Mouse (Mus musculus) cortical plate, adult 2 months (tissue): ENCODE measurements around the gene Chil1. TPM values are rescaled to one million over a fixed set of nuclear protein-coding genes. Genes with fewer than 3 reads are reported as not detected.

Experiments used
- H3K27ac ChIP-seq: fragments of 200-500 bp; 2 replicates; pipeline ENCODE4 v1.5.1; 2012; ENCODE audit warnings: low read length, control low read depth, inconsistent platforms; ENCODE audit not compliant: insufficient read depth
- H3K4me1 ChIP-seq: fragments of 200-500 bp; 2 replicates; pipeline ENCODE4 v1.6.1; 2011; ENCODE audit warnings: low read length; ENCODE audit not compliant: control insufficient read depth, insufficient read depth
- H3K4me3 ChIP-seq: fragments of 200-500 bp; 2 replicates; pipeline ENCODE4 v1.5.1; 2011; ENCODE audit warnings: mild to moderate bottlenecking, low read length, control low read depth; ENCODE audit not compliant: insufficient read depth
- CTCF ChIP-seq: fragments of 200-500 bp; IDR thresholded peaks from 2 replicates; pipeline ENCODE4 v1.5.1; 2011; ENCODE audit warnings: mild to moderate bottlenecking, control low read depth, low read length; ENCODE audit not compliant: insufficient read depth; ENCODE audit errors: extremely low read depth
- POLR2A ChIP-seq: fragments of 200-500 bp; IDR thresholded peaks from 2 replicates; pipeline ENCODE4 v1.6.1; 2011; ENCODE audit warnings: mild to moderate bottlenecking, low read length, control low read depth; ENCODE audit not compliant: insufficient read depth; ENCODE audit errors: extremely low read depth
- polyA plus RNA-seq: library from polyadenylated mRNA; depleted of rRNA; stranded (reverse); fragments of >200 nt; gene quantifications from 2 replicates; pipeline ENCODE4 v1.2.3, GENCODE M21; 2012

Chil1 gene
- polyA plus RNA-seq, 1 experiment, result 18.1 TPM

GRCm38 (mm10) chr1:134200481-134200880 lies 18.5 kb downstream of the Chil1 start:
- peak overlapping the region; percentile 30; the same call in 1 of the 2 replicates for H3K27ac ChIP-seq
- no peak for TF ChIP-seq POLR2A
- no peak for TF ChIP-seq CTCF
- H3K4me1 ChIP-seq, result peaks cover 21% of the 10 kb centered on the region
- no peak overlapping the region for H3K4me3 ChIP-seq

- Histone ChIP-seq H3K4me1 (peaks cover 21% of the 10 kb centered on the region), H3K27ac (peak overlapping the region; percentile 30), H3K4me3 (no peak overlapping the region)
- TF ChIP-seq POLR2A, result no peak
- no peak for TF ChIP-seq CTCF
These were observed 19.2 kb downstream of the Chil1 start for GRCm38 (mm10) chr1:134200998-134201686.

DNA sequence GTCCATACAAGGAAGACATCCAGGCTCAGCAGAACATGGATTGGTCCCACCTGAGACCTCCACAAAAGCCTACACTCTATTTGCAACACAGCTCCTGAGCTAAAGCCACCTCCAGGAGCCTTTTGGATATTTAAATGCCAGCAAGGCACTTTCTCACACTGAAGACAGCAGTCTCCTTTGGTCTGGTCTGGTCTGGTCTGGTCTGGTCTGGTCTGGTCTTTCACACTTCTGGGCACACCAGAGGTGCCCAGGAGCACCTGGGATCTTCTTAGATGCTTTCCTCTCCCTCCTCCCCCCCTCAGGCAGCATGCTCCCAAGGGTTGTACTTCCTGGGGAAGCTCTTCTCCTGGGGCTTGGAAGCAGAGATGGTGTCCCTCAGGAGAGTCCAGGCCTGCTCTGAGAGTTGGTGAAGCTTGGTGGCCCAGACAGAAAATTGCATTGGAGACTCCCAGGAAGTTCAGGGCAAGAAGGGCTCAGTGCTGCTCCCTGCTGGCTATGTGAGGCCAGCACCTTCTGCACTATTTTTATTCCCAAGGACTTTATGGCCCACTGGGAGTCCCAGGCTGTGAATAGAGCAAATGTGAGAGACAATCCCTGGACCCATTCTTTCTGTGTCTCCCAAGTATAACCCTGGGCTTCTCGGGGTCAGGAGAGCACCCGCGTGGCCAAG lies 19.9 kb downstream of the Chil1 start:
- TF ChIP-seq CTCF, result peak; percentile 63
- TF ChIP-seq POLR2A, result no peak
- no peak overlapping the region for H3K27ac ChIP-seq
- H3K4me3 ChIP-seq, result no peak overlapping the region
- peaks cover 21% of the 10 kb centered on the region for H3K4me1 ChIP-seq

DNA sequence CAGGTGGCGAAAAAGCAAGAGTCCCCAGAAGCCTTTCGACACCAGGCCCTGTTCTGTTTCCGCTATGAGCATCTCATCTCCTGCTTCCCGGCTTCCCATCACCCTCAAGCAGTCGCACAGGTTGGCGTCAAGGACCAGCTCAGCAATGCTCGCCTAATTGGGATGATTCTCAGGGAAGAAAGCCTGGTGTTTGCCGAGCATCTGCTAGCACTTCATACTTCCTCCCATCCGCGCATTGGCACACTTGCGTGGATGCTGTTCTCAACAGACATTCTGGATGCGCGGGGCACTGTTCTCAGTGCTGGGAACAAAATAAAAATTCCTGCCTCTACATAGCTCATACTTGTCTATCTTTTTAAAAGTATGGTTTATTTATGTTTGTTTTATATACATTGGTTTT lies 22.3 kb downstream of the Chil1 start:
- TF ChIP-seq CTCF, result no peak
- TF ChIP-seq POLR2A, result no peak
- Histone ChIP-seq H3K4me1 (peaks cover 13% of the 10 kb centered on the region), H3K27ac (no peak overlapping the region), H3K4me3 (no peak overlapping the region)

- 0 out of 2 replicates have a peak overlapping the region, but pooled peaks have one; percentile 5 for H3K27ac ChIP-seq
These were observed 23.5 kb downstream of the Chil1 start for GRCm38 (mm10) chr1:134205296-134206018.

DNA sequence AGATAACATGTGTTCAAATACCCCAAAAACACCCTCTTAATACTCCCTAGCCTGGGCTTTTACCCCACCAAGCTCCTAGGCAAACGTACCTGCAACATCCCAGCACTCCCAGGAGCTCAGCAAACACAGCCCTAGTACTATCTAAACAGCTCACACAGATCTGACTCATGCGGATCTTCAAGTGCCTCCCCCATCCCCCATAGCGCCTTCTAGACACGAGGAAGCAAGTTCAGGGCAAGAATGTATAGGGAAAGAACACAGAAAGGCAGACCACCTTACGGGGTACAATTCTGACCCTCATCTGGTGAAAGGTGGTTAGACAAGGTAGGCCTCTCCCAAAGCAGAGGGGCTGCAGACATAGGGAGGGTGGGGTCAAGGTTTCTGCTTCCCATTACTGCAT lies 24.1 kb downstream of the Chil1 start:
- TF ChIP-seq CTCF (no peak), POLR2A (no peak)
- Histone ChIP-seq H3K4me3 (no peak overlapping the region), H3K27ac (no peak overlapping the region), H3K4me1 (peaks cover 7% of the 10 kb centered on the region; the same call in 1 of the 2 replicates)

More at GRCm38 (mm10) chr1:134205296-134206018, 23.5 kb downstream of the Chil1 start:
- peaks cover 10% of the 10 kb centered on the region for H3K4me1 ChIP-seq
- H3K4me3 ChIP-seq, result no peak overlapping the region
- TF ChIP-seq POLR2A (no peak), CTCF (no peak)

- H3K4me1 ChIP-seq, result peaks cover 5% of the 10 kb centered on the region; the same call in 1 of the 2 replicates
- TF ChIP-seq CTCF (no peak), POLR2A (no peak)
- no peak overlapping the region for H3K27ac ChIP-seq
- H3K4me3 ChIP-seq, result no peak overlapping the region
These were observed 28.3 kb downstream of the Chil1 start for GRCm38 (mm10) chr1:134210179-134210755.

- no peak overlapping the region for H3K27ac ChIP-seq
- peaks cover 2% of the 10 kb centered on the region; the same call in 1 of the 2 replicates for H3K4me1 ChIP-seq
These were observed 29.1 kb downstream of the Chil1 start for GRCm38 (mm10) chr1:134211043-134211442.

DNA sequence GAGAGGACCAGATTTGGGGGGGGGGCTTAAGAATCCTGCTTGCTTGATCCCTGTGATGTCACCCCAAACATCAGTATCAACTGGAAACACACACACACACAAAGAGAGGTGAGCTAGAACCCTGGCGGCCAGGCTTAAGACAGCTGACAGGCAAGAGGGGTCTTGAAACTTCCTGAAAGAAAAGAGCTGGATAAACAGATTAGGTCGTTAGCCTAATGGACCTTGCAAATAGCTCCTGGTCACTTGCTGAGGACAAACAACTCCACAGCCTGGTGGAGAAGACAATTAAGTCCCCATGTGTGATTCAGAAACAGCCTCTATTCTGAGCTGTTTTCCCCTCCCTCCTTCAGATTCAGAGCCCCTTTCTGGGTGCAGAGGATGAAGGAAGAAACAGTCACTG lies 29.7 kb downstream of the Chil1 start:
- Histone ChIP-seq H3K4me1 (no peaks in the 10 kb centered on the region), H3K4me3 (no peak overlapping the region), H3K27ac (no peak overlapping the region)
- TF ChIP-seq CTCF, result no peak

More at GRCm38 (mm10) chr1:134211043-134211442, 29.1 kb downstream of the Chil1 start:
- no peak overlapping the region for H3K4me3 ChIP-seq
- TF ChIP-seq CTCF (no peak), POLR2A (no peak)
